ENCODE assay signal across 28 mouse cellular contexts in genomic region chr4:139593383-139593782, GRCm38 (mm10). TPM values are rescaled to one million over a fixed set of nuclear protein-coding genes. Genes with fewer than 3 reads are reported as not detected.
DNase-seq lines count a peak whose midpoint lies in the region; ATAC-seq and TF ChIP-seq lines count a peak whose summit lies in the region.
"Had no signal": no experiment of that assay in that cellular context is flagged by ENCODE, and none has a peak within 500 bp of the region (broad histone marks: within the 10 kb centered on the region; RNA-seq: fewer than 3 reads in every experiment).

No protein-coding gene starts in this region.

- WGBS in kidney, embryonic 16.5 days = 67% methylated on average over 6 of the region's 6 CpGs
- WGBS in embryonic facial prominence, embryonic 15.5 days = 58% methylated on average over 6 of the region's 6 CpGs

- no peak overlapping the region for H3K4me2 ChIP-seq in kidney, embryonic 16.5 days (replicated peaks; ENCODE audit: low read depth, low read length)
- no peak overlapping the region for H3K4me2 ChIP-seq in embryonic facial prominence, embryonic 15.5 days (replicated peaks)

- 0 out of 2 replicates have a peak overlapping the region, but pooled peaks have one; percentile 29 for H3K27ac ChIP-seq in kidney, embryonic 16.5 days (ENCODE audit: low read length)
- H3K27ac ChIP-seq in ES-E14 (ENCODE audit: insufficient read depth, low read depth, low read length, poor library complexity, severe bottlenecking) = peak overlapping the region; percentile 22; the same call in 1 of the 2 replicates
- H3K27ac ChIP-seq in embryonic facial prominence, embryonic 15.5 days (replicated peaks) = 0 out of 2 replicates have a peak overlapping the region, but pooled peaks have one; percentile 2
- H3K27ac ChIP-seq: hindbrain, postnatal 0 days; stomach, postnatal 0 days had no signal

- H3K4me1 ChIP-seq in kidney, embryonic 16.5 days (ENCODE audit: insufficient read depth, low read length) = peaks cover 57% of the 10 kb centered on the region
- H3K4me1 ChIP-seq in ES-E14 (ENCODE audit: control insufficient read depth in 2 of 2, insufficient read depth in 2 of 2, low read length in 2 of 2, poor library complexity in 1 of 2) = peaks cover 18 to 56% of the 10 kb centered on the region in 2 experiments
- H3K4me1 ChIP-seq in embryonic facial prominence, embryonic 15.5 days = peaks cover 70% of the 10 kb centered on the region

- H3K9me3 ChIP-seq in kidney, embryonic 16.5 days (ENCODE audit: low read length) = no peaks in the 10 kb centered on the region
- H3K9me3 ChIP-seq in ES-E14 (ENCODE audit: control insufficient read depth, insufficient read depth, low read depth, low read length) = no peaks in the 10 kb centered on the region
- H3K9me3 ChIP-seq in embryonic facial prominence, embryonic 15.5 days (replicated peaks) = no peaks in the 10 kb centered on the region

- in situ Hi-C loops in ES-E14 (cut with MboI; ENCODE audit: low sequenced_read_pairs in 2 of 2, unreplicated experiment in 2 of 2) = no loop called here

- no peak overlapping the region; the same call in 1 of the 2 replicates for H3K9ac ChIP-seq in kidney, embryonic 16.5 days (replicated peaks; ENCODE audit: low read length)
- H3K9ac ChIP-seq in ES-E14 (ENCODE audit: insufficient read depth, low read depth, low read length, poor library complexity, severe bottlenecking) = no peak overlapping the region
- no peak overlapping the region for H3K9ac ChIP-seq in embryonic facial prominence, embryonic 15.5 days
- H3K9ac ChIP-seq: liver, postnatal 0 days had no signal

- DNase-seq in heart, adult 11 months = peak; percentile 91
- no peak for DNase-seq in heart, adult 18-20 months
- no peak for DNase-seq in kidney, adult 9 months
- no peak for DNase-seq in ES-E14 (ENCODE audit: low read depth, low spot score)
- DNase-seq in embryo, embryonic 11 days = no peak
- DNase-seq: adrenal gland, postnatal 14 days; cerebellum, adult 11 months; gastrocnemius, postnatal 10 days; heart, postnatal 4 days; kidney, postnatal 10 days; liver, postnatal 0 days; lung, postnatal 36 days had no signal

- H3K4me3 ChIP-seq in kidney, embryonic 16.5 days (ENCODE audit: low read length) = no peak overlapping the region
- no peak overlapping the region for H3K4me3 ChIP-seq in ES-E14 (ENCODE audit: insufficient read depth in 1 of 2, low read depth in 1 of 2, low read length in 2 of 2, poor library complexity in 1 of 2, severe bottlenecking in 1 of 2)
- H3K4me3 ChIP-seq in embryonic facial prominence, embryonic 15.5 days (replicated peaks) = no peak overlapping the region
- H3K4me3 ChIP-seq: layer of hippocampus, adult 2 months had no signal

- ATAC-seq in kidney, embryonic 16.5 days (ENCODE audit: low FRiP score, low TSS enrichment) = no peak
- ATAC-seq in embryonic facial prominence, embryonic 15.5 days (ENCODE audit: insufficient number of reproducible peaks, low FRiP score, low TSS enrichment, low read depth) = no peak
- ATAC-seq: hindbrain, postnatal 0 days; intestine, postnatal 0 days; liver, postnatal 0 days; Patski had no signal

- no peaks in the 10 kb centered on the region for H3K36me3 ChIP-seq in kidney, embryonic 16.5 days (ENCODE audit: insufficient read depth, low read length)
- no peaks in the 10 kb centered on the region for H3K36me3 ChIP-seq in ES-E14 (ENCODE audit: control insufficient read depth, insufficient read depth, low read length, poor library complexity, severe bottlenecking)
- H3K36me3 ChIP-seq in embryonic facial prominence, embryonic 15.5 days = no peaks in the 10 kb centered on the region

- H3K27me3 ChIP-seq in kidney, embryonic 16.5 days (ENCODE audit: insufficient read depth, low read length) = no peaks in the 10 kb centered on the region
- H3K27me3 ChIP-seq in embryonic facial prominence, embryonic 15.5 days = no peaks in the 10 kb centered on the region
- H3K27me3 ChIP-seq: Patski had no signal

TF ChIP-seq in ES-E14, 5 proteins besides CTCF, POLR2A, EP300 and RAD21:
- no peak for TF ChIP-seq MAFK (IDR thresholded peaks at IDR 0.05; ENCODE audit: insufficient read depth, low read depth, low read length)
TF ChIP-seq in ES-E14: peak in this region for 0.

RNA-seq across cellular contexts. Expression of gene Gm21969, which starts 9.6 kb away (rescaled TPM):
- not detected for total RNA-seq in heart, adult 18-20 months (2021)
- not detected in 2 replicates for polyA plus RNA-seq in kidney, embryonic 16.5 days (2015; fragmentation: Nextera tagmentation; extraction: Ambion mirVana)
- total RNA-seq in ES-E14 (2012; rRNA removed) = 0.09 and 0.16 TPM in 2 replicates
- not detected in 2 replicates for polyA plus RNA-seq in embryonic facial prominence, embryonic 15.5 days (2015; fragmentation: Nextera tagmentation; extraction: Ambion mirVana)
- total RNA-seq: adrenal gland, postnatal 14 days; gastrocnemius, postnatal 10 days; heart, adult 8-10 months; heart, postnatal 4 days; hindbrain, postnatal 0 days; layer of hippocampus, adult 2 months; left cerebral cortex, postnatal 36 days; megakaryocyte-erythroid progenitor cell, adult 5-6 weeks had no signal
- polyA plus RNA-seq: brain, embryonic 14.5 days; embryonic facial prominence, embryonic 11.5 days; hindbrain, postnatal 0 days; intestine, postnatal 0 days; neural tube, embryonic 11.5 days; Patski; stomach, postnatal 0 days; thymus, postnatal 0 days had no signal

RNA-seq across cellular contexts. Expression of gene Aldh4a1, which starts 29.3 kb away (rescaled TPM):
- 10 to 100 TPM; 84.7 to 90.8 TPM for total RNA-seq in heart, adult 18-20 months (2021)
- 133 and 149 TPM in 2 replicates for polyA plus RNA-seq in kidney, embryonic 16.5 days (2015; fragmentation: Nextera tagmentation; extraction: Ambion mirVana)
- 63.5 and 84.0 TPM in 2 replicates for total RNA-seq in ES-E14 (2012; rRNA removed)
- 37.1 and 37.7 TPM in 2 replicates for polyA plus RNA-seq in embryonic facial prominence, embryonic 15.5 days (2015; fragmentation: Nextera tagmentation; extraction: Ambion mirVana)

RNA-seq across cellular contexts. Expression of gene Tas1r2, which starts 60.0 kb away (rescaled TPM):
- total RNA-seq in heart, adult 18-20 months (2021) = not detected
- not detected in 2 replicates for polyA plus RNA-seq in kidney, embryonic 16.5 days (2015; fragmentation: Nextera tagmentation; extraction: Ambion mirVana)
- total RNA-seq in ES-E14 (2012; rRNA removed) = 0.09 TPM in 1 of 2 replicates, not detected in the other
- 0.07 TPM in 1 of 2 replicates, not detected in the other for polyA plus RNA-seq in embryonic facial prominence, embryonic 15.5 days (2015; fragmentation: Nextera tagmentation; extraction: Ambion mirVana)
- total RNA-seq: adrenal gland, postnatal 14 days; gastrocnemius, postnatal 10 days; heart, adult 8-10 months; heart, postnatal 4 days; hindbrain, postnatal 0 days; layer of hippocampus, adult 2 months; left cerebral cortex, postnatal 36 days; liver, adult 2 months; megakaryocyte-erythroid progenitor cell, adult 5-6 weeks had no signal
- polyA plus RNA-seq: embryonic facial prominence, embryonic 11.5 days; hindbrain, postnatal 0 days; intestine, postnatal 0 days; liver, postnatal 0 days; neural tube, embryonic 11.5 days; stomach, postnatal 0 days; thymus, postnatal 0 days; urinary bladder, adult 2 months had no signal
